Mouse (Mus musculus): ENCODE measurements around the gene Gm10778. TPM values are rescaled to one million over a fixed set of nuclear protein-coding genes. Genes with fewer than 3 reads are reported as not detected.
A peak's percentile ranks its signal among the peaks of the same experiment; 100 is the strongest.

Gene Gm10778
- polyA plus RNA-seq, 1 experiment from 2014 or later = 4.9 TPM

DNA sequence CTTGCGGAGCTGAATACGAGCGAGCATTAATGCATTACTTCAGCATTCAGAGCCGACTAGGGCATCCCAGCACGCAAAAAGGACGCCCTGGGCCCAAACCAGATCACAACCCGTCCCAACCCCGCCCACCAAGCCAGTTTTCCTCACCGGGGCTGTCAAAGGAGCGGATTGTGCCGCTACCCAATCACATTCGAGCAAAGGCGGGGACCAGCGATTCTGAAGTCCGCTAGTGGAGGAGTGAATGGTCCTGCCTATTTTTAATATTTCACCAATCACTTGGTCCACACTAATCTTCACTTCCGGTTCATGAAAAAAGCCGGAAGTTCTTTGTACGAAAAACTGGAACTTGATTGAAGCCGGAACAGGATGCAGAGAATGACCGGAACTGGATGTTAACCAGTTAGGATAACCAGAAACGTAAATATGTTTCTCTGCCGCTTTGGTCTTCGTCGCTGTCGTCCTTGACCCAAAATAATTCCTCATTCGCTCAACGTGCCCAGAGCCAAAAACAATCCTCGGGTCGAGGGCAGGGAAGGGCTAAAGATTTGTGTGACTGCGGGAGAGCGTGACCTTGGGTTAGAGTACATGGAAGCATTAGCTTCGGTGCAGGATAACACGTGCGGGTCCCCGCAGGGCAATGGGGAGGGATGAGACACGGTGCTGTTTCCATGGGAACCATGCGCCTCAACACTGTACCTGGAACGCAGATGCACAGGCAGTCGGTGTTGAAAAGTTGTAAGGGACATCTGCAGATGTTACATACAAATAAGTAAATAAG is 42.7 kb upstream of the Gm10778 start, which contains the start of gene BC025920:
TSS of gene BC025920 (plus strand) at position 297 of the 778 bp plus-strand sequence.
- Histone ChIP-seq H3K4me1 (replicated peaks) (peaks cover 39% of the 10 kb centered on the region), H3K27ac (peak within 1 kb of the TSS; percentile 95), H3K9ac (replicated peaks) (peak within 1 kb of the TSS; percentile 63), H3K4me2 (peak within 1 kb of the TSS; percentile 88), H3K36me3 (peaks cover 7% of the 10 kb centered on the region; the same call in 1 of the 2 replicates), H3K9me3 (no peaks in the 10 kb centered on the region), H3K4me3 (replicated peaks) (peak within 1 kb of the TSS; percentile 56), H3K27me3 (no peaks in the 10 kb centered on the region)
- under 1% methylated on average over 39 of the region's 39 CpGs for WGBS
- peak; percentile 78 for ATAC-seq (ENCODE audit: insufficient number of reproducible peaks, insufficient read depth, low FRiP score, low TSS enrichment, low read depth)

- Histone ChIP-seq H3K4me1 (replicated peaks) (peaks cover 22% of the 10 kb centered on the region), H3K4me3 (replicated peaks) (no peak overlapping the region), H3K27ac (no peak overlapping the region), H3K36me3 (peaks cover 7% of the 10 kb centered on the region; the same call in 1 of the 2 replicates), H3K27me3 (no peaks in the 10 kb centered on the region), H3K9ac (replicated peaks) (no peak overlapping the region), H3K4me2 (no peak overlapping the region), H3K9me3 (no peaks in the 10 kb centered on the region)
- no peak for ATAC-seq (ENCODE audit: insufficient number of reproducible peaks, insufficient read depth, low FRiP score, low TSS enrichment, low read depth)
- 97% methylated on average over 1 of the region's 1 CpGs for WGBS
Observed at GRCm38 (mm10) chr10:81608308-81608707, 40.6 kb upstream of the Gm10778 start.

DNA sequence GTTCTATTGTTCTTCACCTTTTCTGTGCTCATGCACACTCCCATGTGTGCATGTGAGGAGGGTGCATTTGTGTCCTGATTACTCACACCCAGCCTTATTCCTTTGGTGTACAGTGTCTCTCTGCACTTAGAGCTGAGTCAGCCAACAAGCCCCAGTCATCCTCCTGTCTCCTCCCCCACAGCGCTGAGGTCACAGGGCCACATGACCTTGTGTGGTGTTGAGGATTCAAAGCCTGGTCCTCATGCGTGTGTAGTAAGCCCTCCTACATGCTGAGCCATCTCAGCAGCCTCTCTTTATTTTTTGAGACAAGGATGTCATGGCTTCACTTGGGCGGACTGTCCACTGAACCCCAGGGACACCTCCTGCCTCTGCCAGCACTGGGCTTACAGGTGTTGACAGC is 36.1 kb upstream of the Gm10778 start:
- ATAC-seq (ENCODE audit: insufficient number of reproducible peaks, insufficient read depth, low FRiP score, low TSS enrichment, low read depth) = no peak
- H3K9ac ChIP-seq (replicated peaks) = no peak overlapping the region
- 58% methylated on average over 3 of the region's 3 CpGs for WGBS

GRCm38 (mm10) chr10:81615486-81615885 is 33.4 kb upstream of the Gm10778 start:
- Histone ChIP-seq H3K4me2 (peak overlapping the region; percentile 17), H3K27me3 (no peaks in the 10 kb centered on the region), H3K36me3 (0 out of 2 replicates have a peak, but pooled peaks cover 2% of the 10 kb centered on the region), H3K27ac (peak overlapping the region; percentile 72), H3K4me1 (replicated peaks) (peaks cover 14% of the 10 kb centered on the region), H3K4me3 (replicated peaks) (no peak overlapping the region), H3K9me3 (no peaks in the 10 kb centered on the region), H3K9ac (replicated peaks) (no peak overlapping the region)
- 22% methylated on average over 6 of the region's 6 CpGs for WGBS
- peak; percentile 50 for ATAC-seq (ENCODE audit: insufficient number of reproducible peaks, insufficient read depth, low FRiP score, low TSS enrichment, low read depth)

More for the DNA sequence above, 36.1 kb upstream of the Gm10778 start:
- H3K9me3 ChIP-seq = no peaks in the 10 kb centered on the region
- peaks cover 14% of the 10 kb centered on the region for H3K4me1 ChIP-seq (replicated peaks)
- H3K4me2 ChIP-seq = no peak overlapping the region
- H3K4me3 ChIP-seq (replicated peaks) = no peak overlapping the region
- H3K27me3 ChIP-seq = no peaks in the 10 kb centered on the region
- H3K27ac ChIP-seq = no peak overlapping the region
- peaks cover 7% of the 10 kb centered on the region; the same call in 1 of the 2 replicates for H3K36me3 ChIP-seq

DNA sequence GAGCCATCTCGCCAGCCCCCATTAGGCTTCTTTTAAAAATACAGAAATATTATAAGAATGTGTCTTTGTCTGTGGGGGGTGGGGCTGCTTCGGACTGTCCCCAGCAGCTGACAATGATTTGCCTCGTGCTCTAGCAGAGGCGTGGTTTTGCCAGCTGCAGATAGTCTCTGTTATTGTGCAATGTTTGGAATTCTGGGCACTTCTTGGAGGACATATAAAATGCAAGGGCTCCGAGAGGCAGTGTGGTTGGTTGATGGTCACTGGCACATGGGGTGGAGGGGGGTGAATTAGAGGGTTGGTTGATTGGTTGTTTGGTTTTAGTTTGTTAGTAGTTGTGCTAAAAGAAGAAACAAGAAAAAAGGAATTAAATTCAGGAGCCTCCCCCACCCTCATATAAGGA is 28.9 kb upstream of the Gm10778 start:
- Histone ChIP-seq H3K9ac (replicated peaks) (no peak overlapping the region), H3K27me3 (no peaks in the 10 kb centered on the region), H3K4me2 (no peak overlapping the region), H3K27ac (no peak overlapping the region), H3K36me3 (peaks cover 42% of the 10 kb centered on the region), H3K4me1 (replicated peaks) (peaks cover 13% of the 10 kb centered on the region), H3K9me3 (no peaks in the 10 kb centered on the region), H3K4me3 (replicated peaks) (no peak overlapping the region)
- WGBS = 82% methylated on average over 5 of the region's 5 CpGs
- ATAC-seq (ENCODE audit: insufficient number of reproducible peaks, insufficient read depth, low FRiP score, low TSS enrichment, low read depth) = no peak

DNA sequence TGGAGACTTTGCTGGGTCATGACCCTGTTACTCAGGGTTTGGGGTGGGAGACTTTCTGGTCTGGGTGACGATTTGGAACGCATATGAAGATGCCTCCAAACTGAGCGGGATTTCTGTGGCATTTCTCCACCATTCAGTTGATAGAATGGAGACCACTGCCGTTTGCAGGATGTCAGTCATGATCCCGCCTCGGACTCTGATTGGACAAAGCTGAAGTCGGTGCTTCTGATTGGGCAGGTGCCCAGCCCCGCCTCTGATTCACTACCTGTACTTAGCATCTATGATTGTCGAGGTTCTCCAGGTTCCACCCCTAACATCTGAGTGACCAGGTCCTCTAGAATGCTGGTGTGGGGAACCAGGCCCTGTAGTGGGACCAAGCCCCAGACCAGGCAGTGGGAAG is 28.1 kb upstream of the Gm10778 start:
- no peaks in the 10 kb centered on the region for H3K27me3 ChIP-seq
- 54% methylated on average over 9 of the region's 9 CpGs for WGBS
- H3K4me3 ChIP-seq (replicated peaks) = no peak overlapping the region
- no peak overlapping the region for H3K27ac ChIP-seq
- H3K4me2 ChIP-seq = no peak overlapping the region
- H3K36me3 ChIP-seq = peaks cover 50% of the 10 kb centered on the region
- ATAC-seq (ENCODE audit: insufficient number of reproducible peaks, insufficient read depth, low FRiP score, low TSS enrichment, low read depth) = no peak
- H3K4me1 ChIP-seq (replicated peaks) = peaks cover 5% of the 10 kb centered on the region; the same call in 1 of the 2 replicates
- H3K9me3 ChIP-seq = no peaks in the 10 kb centered on the region
- H3K9ac ChIP-seq (replicated peaks) = no peak overlapping the region

- ATAC-seq (ENCODE audit: insufficient number of reproducible peaks, insufficient read depth, low FRiP score, low TSS enrichment, low read depth) = no peak
- Histone ChIP-seq H3K4me3 (replicated peaks) (no peak overlapping the region), H3K4me1 (replicated peaks) (peaks cover 17% of the 10 kb centered on the region), H3K27ac (no peak overlapping the region), H3K27me3 (no peaks in the 10 kb centered on the region), H3K9me3 (no peaks in the 10 kb centered on the region), H3K9ac (replicated peaks) (no peak overlapping the region), H3K4me2 (no peak overlapping the region), H3K36me3 (peaks cover 57% of the 10 kb centered on the region)
- 50% methylated on average over 8 of the region's 8 CpGs for WGBS
Observed at GRCm38 (mm10) chr10:81623441-81623840, 25.4 kb upstream of the Gm10778 start.

- WGBS = 91% methylated on average over 22 of the region's 22 CpGs
- Histone ChIP-seq H3K9me3 (no peaks in the 10 kb centered on the region), H3K4me3 (replicated peaks) (peak overlapping the region; percentile 74), H3K27ac (peak overlapping the region; percentile 7; the same call in 1 of the 2 replicates), H3K9ac (replicated peaks) (peak overlapping the region; percentile 72), H3K4me1 (replicated peaks) (peaks cover 18% of the 10 kb centered on the region), H3K27me3 (no peaks in the 10 kb centered on the region), H3K4me2 (peak overlapping the region; percentile 88), H3K36me3 (peaks cover 48% of the 10 kb centered on the region)
- ATAC-seq (ENCODE audit: insufficient number of reproducible peaks, insufficient read depth, low FRiP score, low TSS enrichment, low read depth) = no peak
Observed at GRCm38 (mm10) chr10:81626101-81626993, 22.5 kb upstream of the Gm10778 start.

- ATAC-seq (ENCODE audit: insufficient number of reproducible peaks, insufficient read depth, low FRiP score, low TSS enrichment, low read depth) = peak; percentile 88
- WGBS = 6% methylated on average over 40 of the region's 40 CpGs
- H3K27me3 ChIP-seq = no peaks in the 10 kb centered on the region
Observed at GRCm38 (mm10) chr10:81626994-81627835, 21.6 kb upstream of the Gm10778 start, which contains the start of gene Sirt6. Sirt6 (minus strand) TSS chr10:81627797.

GRCm38 (mm10) chr10:81627836-81628220 is 21.0 kb upstream of the Gm10778 start:
- peak overlapping the region; percentile 72 for H3K9ac ChIP-seq (replicated peaks)
- H3K9me3 ChIP-seq = no peaks in the 10 kb centered on the region
- WGBS = 54% methylated on average over 7 of the region's 7 CpGs
- ATAC-seq (ENCODE audit: insufficient number of reproducible peaks, insufficient read depth, low FRiP score, low TSS enrichment, low read depth) = 0 out of 2 replicates have a peak, but pooled peaks have one; percentile 7
- peak overlapping the region; percentile 74 for H3K4me3 ChIP-seq (replicated peaks)
- peaks cover 33% of the 10 kb centered on the region for H3K36me3 ChIP-seq
- peak overlapping the region; percentile 88 for H3K4me2 ChIP-seq
- H3K4me1 ChIP-seq (replicated peaks) = peaks cover 20% of the 10 kb centered on the region
- no peaks in the 10 kb centered on the region for H3K27me3 ChIP-seq
- peak overlapping the region; percentile 92 for H3K27ac ChIP-seq

More at GRCm38 (mm10) chr10:81626994-81627835, 21.6 kb upstream of the Gm10778 start, which contains the start of gene Sirt6:
- peak within 1 kb of the TSS; percentile 88 for H3K4me2 ChIP-seq
- H3K9ac ChIP-seq (replicated peaks) = peak within 1 kb of the TSS; percentile 72
- H3K27ac ChIP-seq = peak within 1 kb of the TSS; percentile 92
- peaks cover 39% of the 10 kb centered on the region for H3K36me3 ChIP-seq
- no peaks in the 10 kb centered on the region for H3K9me3 ChIP-seq
- H3K4me1 ChIP-seq (replicated peaks) = peaks cover 18% of the 10 kb centered on the region
- peak within 1 kb of the TSS; percentile 74 for H3K4me3 ChIP-seq (replicated peaks)

Measured in limb, embryonic 12.5 days (tissue).